Mouse (Mus musculus) liver, embryonic 11.5 days (tissue): ENCODE data around the gene Pla1a. TPM values are rescaled to one million over a fixed set of nuclear protein-coding genes. Genes with fewer than 3 reads are reported as not detected.
A peak's percentile ranks its signal among the peaks of the same experiment; 100 is the strongest.

Source experiments
- ATAC-seq: fragments of 200-750 bp; cut with Nextera tagmentation; replicated peaks from 2 replicates; pipeline ENCODE4 v1.8.0; 2017; ENCODE audit warnings: moderate number of reproducible peaks, mild to moderate bottlenecking, moderate TSS enrichment, moderate library complexity; ENCODE audit not compliant: low FRiP score
- DNase-seq: peaks from one replicate; pipeline ENCODE4 v3.0.0-alpha.2; 2017; ENCODE audit warnings: low spot score
- H3K27ac ChIP-seq: fragments of 300-500 bp; sonication (generic); 2 replicates; pipeline ENCODE4 v1.5.1; 2014; ENCODE audit warnings: mild to moderate bottlenecking, low read depth, low read length, control low read depth
- H3K27me3 ChIP-seq: fragments of 300-500 bp; sonication (generic); replicated peaks from 2 replicates; pipeline ENCODE4 v1.6.1; 2014; ENCODE audit warnings: low read length, mixed read lengths; ENCODE audit not compliant: control insufficient read depth, insufficient read depth
- H3K36me3 ChIP-seq: fragments of 300-500 bp; sonication (generic); 2 replicates; pipeline ENCODE4 v1.6.1; 2014; ENCODE audit warnings: mild to moderate bottlenecking, low read length, moderate library complexity, mixed read lengths; ENCODE audit not compliant: control insufficient read depth, insufficient read depth
- H3K4me1 ChIP-seq: fragments of 300-500 bp; sonication (generic); replicated peaks from 2 replicates; pipeline ENCODE4 v1.6.1; 2014; ENCODE audit warnings: low read length, mixed read lengths; ENCODE audit not compliant: control insufficient read depth, insufficient read depth
- H3K4me2 ChIP-seq: fragments of 300-500 bp; sonication (generic); 2 replicates; pipeline ENCODE4 v1.6.1; 2014; ENCODE audit warnings: mild to moderate bottlenecking, control low read depth, moderate library complexity
- H3K4me3 ChIP-seq: fragments of 300-500 bp; sonication (generic); 2 replicates; pipeline ENCODE4 v1.5.1; 2014; ENCODE audit warnings: low read depth, low read length, control low read depth
- H3K9ac ChIP-seq: fragments of 300-500 bp; sonication (generic); 2 replicates; pipeline ENCODE4 v1.6.1; 2014; ENCODE audit warnings: low read depth, low read length, control low read depth
- H3K9me3 ChIP-seq: fragments of 300-500 bp; sonication (generic); 2 replicates; pipeline ENCODE4 v1.6.1; 2016; ENCODE audit warnings: low read length, inconsistent platforms, mixed read lengths; ENCODE audit not compliant: control insufficient read depth
- WGBS: fragments of 180-500 bp; shearing (Covaris S2); extraction: QIAGEN DNeasy Blood & Tissue Kit; methylation state at CpG from one replicate; pipeline ENCODE4 v1.1.7; 2014; 5-methylcytosine and 5-hydroxymethylcytosine counted together
- polyA plus RNA-seq: library from polyadenylated mRNA; unstranded; fragments of >200 nt; fragmentation: Nextera tagmentation; extraction: Ambion mirVana; gene quantifications from 2 replicates; pipeline ENCODE4 v1.2.1, GENCODE M21; 2014

Gene Pla1a
- polyA plus RNA-seq, 1 experiment from 2014 or later = 1.4 TPM

DNA sequence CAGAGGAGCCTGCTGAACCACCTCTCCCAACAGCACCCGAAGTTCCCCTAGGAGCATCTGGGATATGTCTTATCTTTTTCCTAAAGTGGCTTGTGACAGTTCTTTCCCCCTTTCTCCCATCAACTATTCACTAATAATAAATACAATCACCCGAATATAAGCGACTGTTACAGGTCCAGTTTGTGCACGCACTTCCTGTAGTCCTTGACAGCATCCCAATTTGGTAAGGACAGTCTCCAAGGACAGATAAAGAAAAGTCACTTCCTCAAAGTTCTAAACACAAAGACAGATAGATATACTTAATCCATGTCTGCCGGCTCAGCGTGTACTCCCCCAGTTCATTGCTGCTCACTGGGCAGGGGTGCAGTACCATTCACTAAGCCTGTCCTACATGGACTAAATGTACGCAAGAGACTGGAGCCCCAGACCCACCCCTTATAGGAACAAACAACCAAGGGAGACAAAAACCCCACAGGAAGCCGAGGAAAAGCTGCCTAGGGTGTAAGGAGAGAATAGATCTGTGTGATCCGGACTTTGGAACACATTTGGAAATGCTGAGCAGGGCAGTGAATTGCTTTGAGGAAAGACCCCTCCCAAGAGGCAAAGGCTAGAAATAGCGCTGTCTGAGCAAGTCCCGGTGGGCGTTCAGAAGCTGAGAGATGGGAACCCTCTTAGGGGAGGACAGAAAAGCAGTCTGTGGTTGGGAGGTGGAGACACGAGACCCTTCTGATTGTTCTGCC is 1.3 kb downstream of the Pla1a start:
- Histone ChIP-seq H3K9ac (no peak overlapping the region), H3K36me3 (no peaks in the 10 kb centered on the region), H3K4me3 (no peak overlapping the region)

GRCm38 (mm10) chr16:38425799-38426198 is 7.1 kb downstream of the Pla1a start:
- 86% methylated on average over 1 of the region's 1 CpGs for WGBS
- ATAC-seq (no peak), DNase-seq (no peak)
- Histone ChIP-seq H3K4me2 (no peak overlapping the region), H3K27ac (no peak overlapping the region), H3K27me3 (no peaks in the 10 kb centered on the region), H3K4me3 (no peak overlapping the region), H3K9me3 (no peaks in the 10 kb centered on the region), H3K9ac (no peak overlapping the region), H3K4me1 (0 out of 2 replicates have a peak, but pooled peaks cover 4% of the 10 kb centered on the region), H3K36me3 (no peaks in the 10 kb centered on the region)

More for the DNA sequence above, 1.3 kb downstream of the Pla1a start:
- Histone ChIP-seq H3K4me1 (peaks cover 11% of the 10 kb centered on the region; the same call in 1 of the 2 replicates), H3K27me3 (no peaks in the 10 kb centered on the region), H3K27ac (peak overlapping the region; percentile 8; the same call in 1 of the 2 replicates), H3K4me2 (peak overlapping the region; percentile 6; the same call in 1 of the 2 replicates), H3K9me3 (no peaks in the 10 kb centered on the region)
- ATAC-seq (no peak), DNase-seq (no peak)
- 41% methylated on average over 13 of the region's 13 CpGs for WGBS

- WGBS = 87% methylated on average over 2 of the region's 2 CpGs
- no peak overlapping the region for H3K4me2 ChIP-seq
- H3K9ac ChIP-seq = no peak overlapping the region
- no peak overlapping the region for H3K4me3 ChIP-seq
- H3K36me3 ChIP-seq = no peaks in the 10 kb centered on the region
- DNase-seq (no peak), ATAC-seq (no peak)
- H3K27ac ChIP-seq = no peak overlapping the region
- H3K4me1 ChIP-seq = 0 out of 2 replicates have a peak, but pooled peaks cover 4% of the 10 kb centered on the region
- no peaks in the 10 kb centered on the region for H3K9me3 ChIP-seq
- no peaks in the 10 kb centered on the region for H3K27me3 ChIP-seq
These were observed 7.6 kb downstream of the Pla1a start for GRCm38 (mm10) chr16:38425374-38425773.

- ATAC-seq = no peak
- H3K27ac ChIP-seq = no peak overlapping the region
- 79% methylated on average over 7 of the region's 7 CpGs for WGBS
- H3K36me3 ChIP-seq = no peaks in the 10 kb centered on the region
- H3K4me3 ChIP-seq = no peak overlapping the region
- no peaks in the 10 kb centered on the region for H3K27me3 ChIP-seq
- H3K4me2 ChIP-seq = no peak overlapping the region
- DNase-seq = no peak
- H3K9ac ChIP-seq = no peak overlapping the region
- H3K4me1 ChIP-seq = no peaks in the 10 kb centered on the region
- H3K9me3 ChIP-seq = no peaks in the 10 kb centered on the region
These were observed 18.0 kb downstream of the Pla1a start for GRCm38 (mm10) chr16:38414953-38415352.

- no peaks in the 10 kb centered on the region for H3K36me3 ChIP-seq
- no peak overlapping the region for H3K4me3 ChIP-seq
- WGBS = 90% methylated on average over 8 of the region's 8 CpGs
- DNase-seq = no peak
- H3K27ac ChIP-seq = no peak overlapping the region
- H3K9ac ChIP-seq = no peak overlapping the region
- ATAC-seq = no peak
- peaks cover 15% of the 10 kb centered on the region for H3K4me1 ChIP-seq
- no peaks in the 10 kb centered on the region for H3K9me3 ChIP-seq
- no peaks in the 10 kb centered on the region for H3K27me3 ChIP-seq
- no peak overlapping the region for H3K4me2 ChIP-seq
These were observed 24.5 kb downstream of the Pla1a start for GRCm38 (mm10) chr16:38408416-38408815.

DNA sequence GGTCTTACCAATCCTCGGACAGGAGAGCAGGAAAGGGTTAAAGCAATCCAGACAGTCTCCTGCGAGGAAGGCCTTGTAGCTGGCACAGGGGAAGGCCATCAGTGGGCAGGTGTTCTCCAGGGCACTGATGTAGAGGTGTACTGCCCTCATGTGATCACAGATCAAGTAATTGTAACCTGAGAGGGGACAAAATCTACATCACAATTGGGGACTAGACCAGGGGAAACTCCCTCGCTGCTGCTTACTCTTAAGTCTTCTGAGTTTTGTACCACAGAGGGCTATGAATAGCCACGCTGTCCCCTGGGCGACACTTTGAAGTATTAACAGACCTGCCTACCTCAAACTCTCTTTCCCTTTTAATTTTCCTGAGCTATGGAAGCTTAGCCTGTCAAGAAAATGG is 25.4 kb downstream of the Pla1a start:
- Histone ChIP-seq H3K27ac (no peak overlapping the region), H3K4me1 (peaks cover 15% of the 10 kb centered on the region), H3K36me3 (no peaks in the 10 kb centered on the region), H3K4me2 (no peak overlapping the region), H3K27me3 (no peaks in the 10 kb centered on the region), H3K9me3 (no peaks in the 10 kb centered on the region), H3K9ac (no peak overlapping the region), H3K4me3 (no peak overlapping the region)
- WGBS = 50% methylated on average over 5 of the region's 5 CpGs
- no peak for DNase-seq
- no peak for ATAC-seq

DNA sequence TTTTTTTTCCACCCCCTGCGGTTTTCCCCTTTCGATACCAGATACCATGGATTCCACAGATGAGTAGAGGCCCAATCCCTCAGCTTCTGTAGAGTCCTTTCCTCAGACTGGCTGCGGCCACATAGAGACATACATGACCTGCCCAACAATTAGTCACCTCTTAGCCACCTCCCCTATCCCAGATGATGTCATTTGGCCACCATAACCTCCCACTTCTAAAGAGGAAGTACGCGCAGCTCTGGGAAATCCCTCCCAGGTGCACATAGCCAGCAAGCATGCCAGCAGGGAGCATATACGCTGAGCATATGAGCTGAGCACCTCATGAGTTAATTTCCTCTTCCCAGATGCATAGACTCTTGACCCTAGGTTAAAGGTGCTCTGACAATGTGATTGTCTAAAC is 26.2 kb downstream of the Pla1a start:
- ATAC-seq (0 out of 2 replicates have a peak, but pooled peaks have one; percentile 34), DNase-seq (no peak)
- Histone ChIP-seq H3K4me3 (no peak overlapping the region), H3K9ac (no peak overlapping the region), H3K36me3 (no peaks in the 10 kb centered on the region), H3K27ac (no peak overlapping the region), H3K4me2 (no peak overlapping the region), H3K9me3 (no peaks in the 10 kb centered on the region), H3K27me3 (no peaks in the 10 kb centered on the region), H3K4me1 (peaks cover 15% of the 10 kb centered on the region)
- 81% methylated on average over 6 of the region's 6 CpGs for WGBS

DNA sequence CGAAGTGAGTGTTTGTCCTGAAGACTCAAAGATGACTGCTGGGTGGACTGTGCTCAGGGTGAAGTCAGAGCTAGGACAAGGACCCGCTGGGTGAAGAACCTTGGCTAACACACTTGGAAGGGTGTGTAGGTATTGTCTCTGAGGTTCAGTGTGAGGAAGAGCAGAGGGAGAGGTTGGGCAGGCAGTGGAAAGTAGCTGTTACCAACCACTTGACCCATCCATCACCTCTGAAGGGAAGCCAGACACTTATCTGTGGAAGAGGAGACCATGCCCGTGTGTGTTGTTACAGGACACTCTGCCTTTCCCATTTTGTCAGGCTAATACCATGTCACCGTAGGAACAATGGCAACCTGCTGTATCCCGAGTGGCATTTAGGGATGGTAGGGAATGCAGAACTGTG is 26.7 kb downstream of the Pla1a start:
- Histone ChIP-seq H3K4me1 (peaks cover 15% of the 10 kb centered on the region), H3K36me3 (no peaks in the 10 kb centered on the region), H3K9ac (no peak overlapping the region), H3K4me3 (no peak overlapping the region), H3K4me2 (no peak overlapping the region), H3K27me3 (no peaks in the 10 kb centered on the region), H3K27ac (no peak overlapping the region), H3K9me3 (no peaks in the 10 kb centered on the region)
- WGBS = 70% methylated on average over 5 of the region's 5 CpGs
- no peak for DNase-seq
- ATAC-seq = no peak

DNA sequence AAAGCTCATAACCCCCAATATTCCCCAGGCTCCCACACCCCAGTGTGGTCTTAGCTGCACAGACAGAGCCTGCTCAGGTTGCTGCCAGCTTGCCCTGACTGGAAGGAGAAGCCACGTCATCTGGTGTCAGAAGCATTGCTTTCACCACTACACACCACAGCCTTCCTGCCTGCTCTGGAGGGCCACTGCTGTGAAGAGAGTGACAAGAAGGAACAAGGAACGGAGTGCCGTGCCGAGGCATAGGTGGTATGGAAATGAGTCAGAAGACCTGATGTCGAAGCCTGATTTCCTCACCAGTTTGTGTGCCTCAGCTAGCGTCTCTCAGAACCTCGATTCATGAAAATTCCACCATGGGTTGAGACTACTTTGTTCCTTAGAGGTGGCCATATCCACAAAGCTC is 29.3 kb downstream of the Pla1a start:
- no peak overlapping the region for H3K27ac ChIP-seq
- peaks cover 25% of the 10 kb centered on the region for H3K4me1 ChIP-seq
- no peak for ATAC-seq
- H3K9ac ChIP-seq = no peak overlapping the region
- H3K4me3 ChIP-seq = no peak overlapping the region
- WGBS = 54% methylated on average over 7 of the region's 7 CpGs
- H3K36me3 ChIP-seq = no peaks in the 10 kb centered on the region
- no peaks in the 10 kb centered on the region for H3K27me3 ChIP-seq
- H3K4me2 ChIP-seq = no peak overlapping the region
- DNase-seq = no peak
- H3K9me3 ChIP-seq = no peaks in the 10 kb centered on the region
